Mouse (Mus musculus): ENCODE measurements at regions not wholly inside any gene's neighbourhood (a gene's known extent, or its start where the extent isn't known, plus 50 kb on each side); places are given as distances from the start of the nearest gene placed in this dataset.

DNA sequence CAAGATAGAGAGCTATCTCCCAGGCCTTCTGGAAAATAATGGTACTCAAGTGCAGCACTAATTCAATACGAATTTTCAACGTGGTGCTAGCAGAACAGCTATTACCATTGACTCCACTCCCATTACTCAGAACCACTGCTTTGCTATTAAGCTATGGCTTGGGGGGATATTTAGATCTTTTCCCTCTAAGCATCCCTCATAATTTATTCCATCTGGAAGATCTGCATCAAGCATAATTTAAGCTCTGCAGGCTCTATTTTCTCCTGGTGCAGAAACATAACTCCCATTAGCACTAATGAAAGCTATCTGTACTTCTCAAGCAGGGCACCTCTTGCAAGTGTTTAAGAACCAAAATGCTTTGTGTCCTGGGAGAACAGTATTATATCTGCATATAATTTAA lies 247.0 kb downstream of the S1pr1 start:
- no peak for TF ChIP-seq EP300 (IDR thresholded peaks at IDR 0.05; ENCODE audit: low read length)
- TF ChIP-seq CTCF (conservative IDR thresholded peaks at IDR 0.05 in 1 of 2, IDR thresholded peaks at IDR 0.05 in 1 of 2; ENCODE audit: low read depth in 2 of 2, low read length in 2 of 2) = no peak
- no peak for TF ChIP-seq JUN (IDR thresholded peaks at IDR 0.05; ENCODE audit: insufficient read depth, low read depth, low read length)
- TF ChIP-seq UBTF (IDR thresholded peaks at IDR 0.05; ENCODE audit: low read depth, low read length) = no peak
- no peak for TF ChIP-seq TCF12 (IDR thresholded peaks at IDR 0.05; ENCODE audit: low read depth, low read length)
- TF ChIP-seq SMC3 (IDR thresholded peaks at IDR 0.05; ENCODE audit: low read depth, low read length) = no peak
- TF ChIP-seq POLR2A (IDR thresholded peaks at IDR 0.05; ENCODE audit: low read depth, low read length) = no peak

Data from CH12.LX (cell line).